Mouse (Mus musculus) kidney, postnatal 0 days (tissue): Measurements from ENCODE around the gene Selplg. TPM values are rescaled to one million over a fixed set of nuclear protein-coding genes. Genes with fewer than 3 reads are reported as not detected.
"Not testable (repeated sequence)": the region's sequence is repeated elsewhere in the genome, so short reads cannot be mapped to it uniquely, and the experiment has no call there.

ENCODE experiments used
- ATAC-seq: fragments of 200-750 bp; cut with Nextera tagmentation; replicated peaks from 2 replicates; pipeline ENCODE4 v1.8.0; 2017; ENCODE audit warnings: low read depth, moderate number of reproducible peaks, moderate TSS enrichment, moderate library complexity; ENCODE audit not compliant: low FRiP score
- DNase-seq: peaks from one replicate; pipeline ENCODE4 v3.0.0-alpha.2; 2016; ENCODE audit warnings: low spot score
- H3K27ac ChIP-seq: fragments of 300-500 bp; sonication (generic); 2 replicates; pipeline ENCODE4 v1.5.1; 2014; ENCODE audit warnings: mild to moderate bottlenecking
- H3K27me3 ChIP-seq: fragments of 300-500 bp; sonication (generic); 2 replicates; pipeline ENCODE4 v1.6.1; 2014; ENCODE audit warnings: low read length, mixed read lengths; ENCODE audit not compliant: insufficient read depth
- H3K36me3 ChIP-seq: fragments of 300-500 bp; sonication (generic); 2 replicates; pipeline ENCODE4 v1.6.1; 2014; ENCODE audit warnings: low read length, mixed read lengths; ENCODE audit not compliant: insufficient read depth
- H3K4me1 ChIP-seq: fragments of 300-500 bp; sonication (generic); replicated peaks from 2 replicates; pipeline ENCODE4 v1.6.1; 2014; ENCODE audit warnings: antibody characterized with exemption, low read length, mixed read lengths; ENCODE audit not compliant: insufficient read depth
- H3K4me2 ChIP-seq: fragments of 300-500 bp; sonication (generic); 2 replicates; pipeline ENCODE4 v1.6.1; 2014; ENCODE audit warnings: mild to moderate bottlenecking, low read length, moderate library complexity, mixed read lengths
- H3K4me3 ChIP-seq: fragments of 300-500 bp; sonication (generic); replicated peaks from 2 replicates; pipeline ENCODE4 v1.5.1; 2014; ENCODE audit warnings: low read depth, low read length
- H3K9ac ChIP-seq: fragments of 300-500 bp; sonication (generic); 2 replicates; pipeline ENCODE4 v1.6.1; 2014; ENCODE audit warnings: low read depth, low read length
- H3K9me3 ChIP-seq: fragments of 300-500 bp; sonication (generic); replicated peaks from 2 replicates; pipeline ENCODE4 v1.6.1; 2016; ENCODE audit warnings: low read length, inconsistent platforms, mixed read lengths
- CTCF ChIP-seq: IDR thresholded peaks from 2 replicates; pipeline ENCODE4 v1.5.1; 2016; ENCODE audit warnings: antibody characterized with exemption, low read depth, mild to moderate bottlenecking, moderate library complexity
- WGBS: fragments of 180-500 bp; shearing (Covaris S2); extraction: QIAGEN DNeasy Blood & Tissue Kit; methylation state at CpG from one replicate; pipeline ENCODE4 v1.1.7; 2014; 5-methylcytosine and 5-hydroxymethylcytosine counted together
- polyA plus RNA-seq: library from polyadenylated mRNA; unstranded; fragments of >200 nt; fragmentation: Nextera tagmentation; extraction: Ambion mirVana; gene quantifications from 2 replicates; pipeline ENCODE4 v1.2.1, GENCODE M21; 2015

Gene Selplg
- polyA plus RNA-seq, 1 experiment from 2014 or later: 2.4 TPM

- H3K36me3 ChIP-seq: no peaks in the 10 kb centered on the region
- H3K27ac ChIP-seq: no peak overlapping the region
- H3K27me3 ChIP-seq: 0 out of 2 replicates have a peak, but pooled peaks cover 3% of the 10 kb centered on the region
- ATAC-seq: no peak
- TF ChIP-seq CTCF: no peak
- DNase-seq: no peak
- H3K4me2 ChIP-seq: no peak overlapping the region
- 93% methylated on average over 2 of the region's 2 CpGs for WGBS
- H3K4me3 ChIP-seq: no peak overlapping the region
- no peaks in the 10 kb centered on the region for H3K9me3 ChIP-seq
- no peak overlapping the region for H3K9ac ChIP-seq
- no peaks in the 10 kb centered on the region for H3K4me1 ChIP-seq
Measured at GRCm38 (mm10) chr5:113812638-113813037, 19.8 kb downstream of the Selplg start.

GRCm38 (mm10) chr5:113811824-113812420 is 20.5 kb downstream of the Selplg start:
- H3K27ac ChIP-seq, ATAC-seq, H3K9me3 ChIP-seq, H3K9ac ChIP-seq, H3K27me3 ChIP-seq, H3K36me3 ChIP-seq, H3K4me1 ChIP-seq, H3K4me2 ChIP-seq, H3K4me3 ChIP-seq, DNase-seq: not testable (repeated sequence)
- peak; percentile 57 for TF ChIP-seq CTCF
- 21% methylated on average over 11 of the region's 12 CpGs for WGBS

- ATAC-seq: no peak
- Histone ChIP-seq H3K4me2 (no peak overlapping the region), H3K4me1 (no peaks in the 10 kb centered on the region), H3K9ac (no peak overlapping the region), H3K9me3 (no peaks in the 10 kb centered on the region), H3K27ac (no peak overlapping the region), H3K4me3 (no peak overlapping the region), H3K36me3 (no peaks in the 10 kb centered on the region), H3K27me3 (no peaks in the 10 kb centered on the region)
- no peak for TF ChIP-seq CTCF
- WGBS: 96% methylated on average over 4 of the region's 4 CpGs
- DNase-seq: no peak
Measured at GRCm38 (mm10) chr5:113810111-113810510, 22.3 kb downstream of the Selplg start.

GRCm38 (mm10) chr5:113808177-113808576 is 24.3 kb downstream of the Selplg start:
- WGBS: 67% methylated on average over 2 of the region's 2 CpGs
- Histone ChIP-seq H3K9me3 (no peaks in the 10 kb centered on the region), H3K36me3 (no peaks in the 10 kb centered on the region), H3K27ac (no peak overlapping the region), H3K4me3 (no peak overlapping the region), H3K9ac (no peak overlapping the region), H3K4me1 (no peaks in the 10 kb centered on the region), H3K4me2 (no peak overlapping the region), H3K27me3 (no peaks in the 10 kb centered on the region)
- no peak for TF ChIP-seq CTCF
- DNase-seq (peak; percentile 44), ATAC-seq (no peak)

GRCm38 (mm10) chr5:113807712-113808111 is 24.7 kb downstream of the Selplg start:
- Histone ChIP-seq H3K4me2 (no peak overlapping the region), H3K27ac (no peak overlapping the region), H3K9me3 (no peaks in the 10 kb centered on the region), H3K4me3 (no peak overlapping the region), H3K4me1 (no peaks in the 10 kb centered on the region), H3K27me3 (no peaks in the 10 kb centered on the region), H3K9ac (no peak overlapping the region), H3K36me3 (no peaks in the 10 kb centered on the region)
- no peak for TF ChIP-seq CTCF
- ATAC-seq: no peak
- 56% methylated on average over 9 of the region's 9 CpGs for WGBS
- DNase-seq: no peak

- Histone ChIP-seq H3K36me3 (no peaks in the 10 kb centered on the region), H3K4me3 (no peak overlapping the region), H3K4me2 (no peak overlapping the region), H3K9me3 (no peaks in the 10 kb centered on the region), H3K27ac (no peak overlapping the region), H3K27me3 (no peaks in the 10 kb centered on the region), H3K9ac (no peak overlapping the region), H3K4me1 (no peaks in the 10 kb centered on the region)
- no peak for TF ChIP-seq CTCF
- ATAC-seq: no peak
- DNase-seq: no peak
- 12% methylated on average over 10 of the region's 10 CpGs for WGBS
Measured at GRCm38 (mm10) chr5:113806414-113806813, 26.0 kb downstream of the Selplg start.

GRCm38 (mm10) chr5:113805301-113805700 is 27.1 kb downstream of the Selplg start:
- no peaks in the 10 kb centered on the region for H3K36me3 ChIP-seq
- H3K4me2 ChIP-seq: no peak overlapping the region
- ATAC-seq: no peak
- 0 out of 2 replicates have a peak, but pooled peaks cover 4% of the 10 kb centered on the region for H3K4me1 ChIP-seq
- no peak overlapping the region for H3K9ac ChIP-seq
- no peak for DNase-seq
- 84% methylated on average over 9 of the region's 9 CpGs for WGBS
- H3K4me3 ChIP-seq: no peak overlapping the region
- no peaks in the 10 kb centered on the region for H3K9me3 ChIP-seq
- TF ChIP-seq CTCF: no peak
- H3K27ac ChIP-seq: no peak overlapping the region
- no peaks in the 10 kb centered on the region for H3K27me3 ChIP-seq
